Mouse (Mus musculus) MN1 (cell line): ENCODE results near the gene Gm29427.
"Not testable (repeated sequence)": the region's sequence is repeated elsewhere in the genome, so short reads cannot be mapped to it uniquely, and the experiment has no call there.

Source experiments
- DNase-seq: peaks from one replicate; pipeline ENCODE4 v3.0.0-alpha.2; 2016; ENCODE audit warnings: low spot score

Gm29427 gene

DNA sequence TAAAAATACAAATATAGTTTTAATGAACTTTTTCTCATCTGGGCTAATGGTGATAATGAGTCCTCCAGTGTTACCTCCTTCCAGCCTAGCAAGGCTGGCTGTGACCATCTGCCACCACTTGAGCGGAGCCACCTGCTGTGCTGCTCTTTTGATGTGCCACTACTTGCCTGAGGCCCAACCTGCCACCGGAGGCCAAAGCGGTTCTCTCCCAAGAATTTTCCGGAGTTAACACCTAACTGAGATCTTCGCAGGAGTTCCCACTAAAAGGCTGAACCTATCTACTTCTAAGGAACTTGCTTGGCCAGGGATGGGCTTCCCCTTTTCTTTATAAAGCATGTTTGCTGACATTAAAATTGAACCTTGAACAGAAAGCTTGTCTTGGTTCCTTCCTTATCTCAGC lies 56.0 kb downstream of the Gm29427 start:
- not testable (repeated sequence) for DNase-seq

DNA sequence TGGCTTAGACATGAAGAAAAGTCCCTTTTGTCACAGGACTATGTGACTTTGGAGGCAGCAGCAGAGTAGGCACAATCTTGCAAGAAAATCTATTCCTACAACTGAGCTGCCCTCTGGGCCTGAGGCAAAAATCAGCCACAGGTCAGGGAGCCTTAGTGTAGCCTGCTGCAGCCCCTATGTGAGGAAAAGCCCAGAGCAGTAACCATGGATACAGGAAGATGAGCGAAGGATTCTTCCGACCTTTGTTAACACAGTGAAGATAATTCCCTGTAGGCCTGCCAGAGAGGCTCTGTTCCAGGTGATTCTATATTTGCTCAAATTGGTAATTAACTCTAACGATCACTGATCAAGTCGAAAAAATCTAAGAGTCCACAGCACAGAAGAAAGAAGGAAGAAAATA lies 71.5 kb downstream of the Gm29427 start:
- DNase-seq, result no peak

DNA sequence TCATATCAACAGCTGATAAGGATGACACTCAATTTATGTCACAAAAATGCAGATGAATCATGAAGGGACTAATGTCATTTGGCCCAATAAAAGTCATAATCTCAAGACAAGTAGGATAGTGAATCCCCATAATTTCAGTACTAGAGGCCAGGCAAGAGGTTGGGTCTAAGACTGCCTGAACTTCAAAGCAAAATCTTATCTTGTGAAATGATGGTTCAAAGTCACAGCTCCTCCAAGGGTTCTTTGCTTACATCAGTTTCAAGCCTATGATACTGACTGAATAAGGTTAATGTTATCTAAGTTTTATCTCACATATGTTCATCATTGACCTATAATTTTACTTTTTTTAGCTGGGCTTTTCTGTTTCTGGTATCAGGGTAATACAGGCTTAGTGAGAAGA lies 74.6 kb downstream of the Gm29427 start:
- no peak for DNase-seq

DNA sequence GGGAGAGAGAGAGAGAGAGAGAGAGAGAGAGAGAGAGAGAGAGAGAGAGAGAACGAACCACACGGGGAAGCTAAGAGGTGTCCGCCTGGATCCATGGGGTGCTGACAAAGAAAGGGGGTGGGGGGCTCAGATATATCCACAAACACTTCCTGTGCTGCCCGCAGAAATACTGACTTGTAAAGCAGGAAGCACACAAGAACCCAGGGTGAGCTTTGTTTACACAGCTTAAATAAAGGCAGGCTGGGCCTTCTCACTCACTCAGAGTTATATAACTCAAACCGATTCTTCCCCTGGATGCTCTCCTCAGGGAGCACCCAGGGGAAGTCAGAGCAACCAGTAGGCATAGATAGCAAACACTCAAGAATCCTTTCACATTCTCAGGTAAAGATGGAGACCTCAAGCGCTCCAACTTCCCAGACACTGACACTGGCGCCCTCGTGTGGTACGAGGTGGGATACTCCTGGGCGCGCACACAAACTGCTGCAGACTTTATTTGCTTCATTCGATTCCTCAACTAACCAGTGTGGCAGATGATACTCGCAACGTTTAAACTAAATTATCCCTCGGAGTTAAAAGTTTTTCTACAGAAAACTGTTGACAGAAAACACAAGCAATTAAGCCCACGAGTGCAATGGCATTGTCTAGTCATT lies 81.7 kb downstream of the Gm29427 start:
- DNase-seq, result no peak

DNA sequence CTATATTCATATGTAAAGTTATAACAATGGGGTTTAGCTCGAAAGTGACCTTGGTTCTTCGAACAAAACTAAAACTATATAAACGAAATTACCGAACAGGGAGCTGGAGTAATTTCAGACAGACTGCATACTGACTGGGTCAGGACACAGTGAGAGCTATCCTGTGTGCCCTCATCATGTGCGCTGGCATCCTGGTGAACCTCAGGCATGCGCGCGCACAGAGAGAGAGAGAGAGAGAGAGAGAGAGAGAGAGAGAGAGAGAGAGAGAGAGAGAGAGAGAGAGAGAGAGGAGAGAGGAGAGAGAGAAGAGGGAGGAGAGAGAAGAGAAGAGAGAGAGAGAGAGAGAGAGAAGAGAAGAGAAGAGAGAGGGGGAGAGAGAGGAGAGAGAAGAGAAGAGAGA lies 82.3 kb downstream of the Gm29427 start:
- no peak for DNase-seq

DNA sequence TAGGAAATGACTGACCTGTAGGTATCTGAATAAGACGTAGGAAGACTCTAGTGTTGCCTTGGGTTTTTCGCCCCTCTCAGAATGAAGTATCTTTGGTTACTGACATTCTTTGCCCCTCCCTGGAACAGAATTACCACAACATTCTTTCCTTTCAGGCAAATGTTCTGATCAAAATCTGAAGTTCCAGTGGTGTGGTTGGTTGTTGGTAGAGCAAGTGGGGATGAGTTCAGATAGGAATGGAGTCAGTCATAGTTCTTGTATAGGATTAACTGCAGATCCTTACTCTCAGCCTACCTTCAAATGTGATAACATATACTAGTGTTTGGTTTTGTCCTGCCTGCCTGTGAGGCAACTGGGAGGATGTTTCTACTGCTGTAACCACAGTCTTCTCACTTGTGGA lies 86.1 kb downstream of the Gm29427 start, which contains the start of gene Zp3r:
TSS of gene Zp3r (minus strand) at position 101 of the 400 bp plus-strand sequence.
- no peak for DNase-seq
